Mouse (Mus musculus): ENCODE measurements around the gene Auts2. TPM values are rescaled to one million over a fixed set of nuclear protein-coding genes. Genes with fewer than 3 reads are reported as not detected.

Gene Auts2
- total RNA-seq, 2 experiments from 2014 or later: 20.4 TPM

DNA sequence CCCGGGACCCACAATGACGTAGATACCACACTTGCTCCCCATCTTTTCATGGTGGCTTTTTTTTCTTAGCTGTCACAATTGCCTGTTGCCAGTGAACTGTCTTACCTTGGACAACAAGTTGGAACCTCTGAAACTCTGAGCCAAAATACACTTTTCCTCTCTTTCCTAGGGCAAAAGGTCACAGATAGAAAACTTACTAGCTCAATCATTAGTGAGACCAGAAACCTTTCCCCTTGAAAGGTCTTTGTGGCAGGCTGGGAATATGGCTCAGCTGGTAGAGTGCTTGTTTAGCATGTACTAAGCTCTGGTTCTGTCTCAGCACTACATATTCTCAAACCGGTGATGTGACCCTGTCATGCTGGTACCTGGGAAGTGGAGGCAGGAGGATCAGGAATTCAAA lies 93.1 kb downstream of the Auts2 start:
- DNase-seq (ENCODE audit: low spot score): no peak

- DNase-seq (ENCODE audit: low spot score): no peak
These were observed 94.6 kb downstream of the Auts2 start for GRCm38 (mm10) chr5:132448401-132449066.

- no peak for DNase-seq (ENCODE audit: low spot score)
These were observed 97.8 kb downstream of the Auts2 start for GRCm38 (mm10) chr5:132445213-132445954.

- no peak for DNase-seq (ENCODE audit: low spot score)
These were observed 100.2 kb downstream of the Auts2 start for GRCm38 (mm10) chr5:132442948-132443347.

- DNase-seq (ENCODE audit: low spot score): no peak
These were observed 104.7 kb downstream of the Auts2 start for GRCm38 (mm10) chr5:132438414-132438813.

- DNase-seq (ENCODE audit: low spot score): no peak
These were observed 105.2 kb downstream of the Auts2 start for GRCm38 (mm10) chr5:132437994-132438393.

DNA sequence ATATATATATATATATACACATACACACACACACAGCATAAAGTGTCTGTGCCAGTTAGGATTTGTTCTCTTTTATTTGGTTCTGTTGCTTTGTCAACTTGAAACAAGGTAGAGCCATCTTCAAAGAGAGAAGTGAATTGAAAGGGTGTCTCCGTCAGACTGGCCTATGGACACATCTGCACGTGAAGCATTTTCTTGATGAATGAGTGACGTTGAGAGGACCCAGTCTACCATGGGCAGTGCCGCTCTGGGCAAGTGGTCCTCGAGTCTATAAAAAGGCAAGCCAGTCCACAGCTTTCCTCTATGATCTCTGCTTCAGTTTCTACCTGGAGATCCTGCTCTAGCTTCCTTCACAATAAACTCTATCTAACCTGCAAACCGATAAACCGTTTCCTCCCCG lies 105.7 kb downstream of the Auts2 start:
- no peak for DNase-seq (ENCODE audit: low spot score)

GRCm38 (mm10) chr5:132436901-132437300 lies 106.2 kb downstream of the Auts2 start:
- peak; percentile 48 for DNase-seq (ENCODE audit: low spot score)

GRCm38 (mm10) chr5:132436473-132436872 lies 106.7 kb downstream of the Auts2 start:
- no peak for DNase-seq (ENCODE audit: low spot score)

DNA sequence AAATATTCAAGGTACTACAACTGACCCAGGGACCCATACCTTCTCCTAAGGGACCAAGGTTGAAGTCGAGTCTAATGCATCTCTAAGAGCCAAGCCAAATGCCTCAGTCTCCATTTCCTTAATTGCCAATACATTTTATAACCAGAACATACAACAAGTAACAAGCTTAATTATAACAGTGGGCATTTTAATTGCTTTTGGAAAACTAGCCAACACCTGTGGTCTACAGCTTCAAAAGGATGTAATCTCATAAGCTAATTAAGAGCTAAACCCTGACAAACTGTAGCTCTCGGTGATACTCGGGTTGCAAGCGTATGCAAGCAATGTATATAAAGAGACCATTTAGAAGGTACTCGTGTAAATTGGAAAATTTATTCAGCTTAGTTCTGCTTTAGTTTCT lies 107.7 kb downstream of the Auts2 start:
- DNase-seq (ENCODE audit: low spot score): no peak

DNA sequence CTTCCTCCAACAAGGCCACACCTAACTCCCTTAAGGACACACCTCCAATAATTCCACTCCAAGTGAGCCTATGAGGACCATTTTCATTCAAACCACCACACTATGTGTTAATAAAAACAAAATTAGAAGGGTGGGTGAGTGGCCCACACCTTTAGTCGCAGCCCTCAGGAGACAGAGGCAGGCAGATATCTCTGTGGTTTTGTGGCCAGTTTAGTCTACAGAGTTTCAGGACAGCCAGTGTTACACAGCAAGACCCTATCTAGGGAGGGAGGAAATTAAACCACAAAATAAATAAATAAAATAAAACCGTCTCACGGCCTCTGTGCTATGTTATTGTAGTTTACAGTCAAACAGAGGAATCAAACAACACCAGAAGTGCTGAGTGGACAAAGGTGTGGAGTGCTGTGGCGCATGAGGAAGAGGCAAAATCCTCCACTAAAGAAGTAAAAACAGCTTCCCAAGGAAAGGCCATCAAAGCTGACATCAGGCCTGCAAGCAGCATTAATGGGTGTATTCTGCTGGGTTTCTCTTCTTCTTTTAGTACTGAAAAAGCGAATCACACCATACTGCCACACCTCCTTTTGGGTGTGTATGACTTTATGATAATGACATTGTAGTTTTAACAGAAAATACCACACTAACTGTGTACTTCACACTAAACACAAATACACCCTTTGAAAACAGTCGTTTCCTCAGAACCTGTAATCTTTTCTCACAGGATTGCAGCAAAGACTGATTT lies 109.6 kb downstream of the Auts2 start:
- no peak for DNase-seq (ENCODE audit: low spot score)

DNA sequence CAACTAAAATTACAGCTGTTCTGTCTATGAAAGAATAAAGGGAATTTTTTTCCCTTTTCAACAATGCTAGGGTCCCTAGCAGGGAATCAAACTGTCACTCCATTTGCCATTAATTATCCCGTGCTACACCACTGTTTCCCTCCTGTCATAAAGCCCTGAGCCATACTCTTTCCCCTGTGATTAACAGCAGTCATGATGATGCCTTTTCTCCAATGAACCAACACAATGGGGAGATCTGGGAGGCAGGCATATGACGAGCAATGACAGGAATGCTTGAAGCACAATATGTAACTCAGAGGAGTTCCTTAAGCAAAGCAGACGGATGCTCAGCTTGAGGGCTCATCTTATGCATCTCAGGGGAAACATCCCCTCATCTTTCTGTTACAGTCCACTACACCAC lies 113.8 kb downstream of the Auts2 start:
- no peak for DNase-seq (ENCODE audit: low spot score)

- no peak for DNase-seq (ENCODE audit: low spot score)
These were observed 116.8 kb downstream of the Auts2 start for GRCm38 (mm10) chr5:132426342-132426741.

DNA sequence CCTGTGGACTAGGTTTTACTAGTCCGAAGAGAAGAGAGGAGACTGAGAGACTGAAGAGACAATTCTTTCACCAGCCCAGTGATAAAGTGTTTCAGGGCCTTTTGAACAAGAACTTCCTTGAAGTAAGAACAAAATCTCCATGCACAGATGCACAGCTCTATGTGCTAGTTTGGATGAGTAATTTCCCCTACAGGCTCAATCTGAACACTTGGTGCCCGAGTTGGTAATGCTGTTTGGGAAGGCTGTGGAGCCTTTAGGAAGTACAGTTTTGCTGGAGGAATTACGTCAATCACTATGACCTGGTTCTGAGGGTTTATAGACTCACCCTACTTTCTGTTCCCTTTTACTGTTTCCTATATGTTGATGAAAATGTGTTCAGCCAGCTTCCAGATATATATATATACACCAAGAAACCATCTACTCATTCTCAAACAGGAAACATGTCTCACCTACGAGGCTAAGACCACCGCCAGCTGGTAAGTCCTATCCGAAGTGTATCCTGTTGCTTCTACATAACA lies 117.3 kb downstream of the Auts2 start:
- no peak for DNase-seq (ENCODE audit: low spot score)

DNA sequence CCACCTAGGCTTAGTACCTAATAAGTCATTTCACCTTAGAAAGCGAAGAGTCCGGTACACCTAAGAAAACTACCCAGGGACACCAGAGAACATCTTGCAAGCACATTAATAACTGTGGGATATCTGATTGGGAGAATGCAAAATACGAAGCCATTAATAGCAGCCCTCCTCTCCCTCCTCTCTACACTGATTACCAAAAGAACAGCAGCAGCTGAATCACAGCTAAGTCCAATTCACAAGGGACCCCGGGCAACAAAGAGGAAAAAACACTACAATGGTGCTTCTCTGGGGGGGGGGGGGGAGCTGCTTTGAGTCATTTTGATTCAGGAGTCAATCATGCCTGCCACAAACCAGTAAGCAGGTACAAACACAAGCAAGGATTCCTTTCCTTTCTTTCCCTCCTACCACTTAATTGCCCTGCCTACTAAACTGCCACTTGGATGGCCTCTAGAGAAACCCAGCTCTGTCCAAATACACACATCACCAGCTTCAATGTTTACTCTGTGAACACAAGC lies 132.7 kb downstream of the Auts2 start:
- DNase-seq (ENCODE audit: low spot score): no peak

DNA sequence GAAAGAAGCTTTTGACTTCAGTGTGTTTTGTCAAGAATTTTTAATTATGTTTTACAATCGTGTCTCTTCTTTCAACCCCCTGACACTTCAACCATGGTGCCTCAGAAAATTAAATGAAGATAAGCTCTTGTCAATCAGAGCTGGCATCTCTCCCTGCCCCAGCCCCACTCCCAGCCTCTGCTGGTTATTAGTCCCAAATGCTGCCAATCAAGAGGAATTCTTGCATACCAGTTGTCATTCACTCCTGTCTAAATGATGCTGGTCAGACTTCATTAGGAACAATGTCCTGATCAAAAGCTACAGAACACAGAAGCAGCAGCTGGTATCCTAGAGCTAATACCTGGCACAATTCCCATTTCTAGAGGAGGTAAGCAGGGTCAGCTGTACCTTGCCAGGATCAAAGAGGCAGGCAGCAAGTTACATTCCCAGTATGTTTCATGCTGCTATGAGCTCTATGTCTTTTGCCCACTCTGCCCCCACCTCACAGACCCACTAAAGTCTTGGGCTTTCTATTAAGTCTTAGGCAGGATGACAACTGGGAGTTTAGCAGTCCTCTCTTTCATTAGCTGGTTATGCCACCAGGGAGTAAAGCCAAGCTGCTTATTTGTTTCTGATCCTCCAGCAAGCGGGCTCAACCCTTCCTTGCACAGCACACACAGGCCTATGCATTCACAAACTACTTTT lies 134.1 kb downstream of the Auts2 start:
- no peak for DNase-seq (ENCODE audit: low spot score)

DNA sequence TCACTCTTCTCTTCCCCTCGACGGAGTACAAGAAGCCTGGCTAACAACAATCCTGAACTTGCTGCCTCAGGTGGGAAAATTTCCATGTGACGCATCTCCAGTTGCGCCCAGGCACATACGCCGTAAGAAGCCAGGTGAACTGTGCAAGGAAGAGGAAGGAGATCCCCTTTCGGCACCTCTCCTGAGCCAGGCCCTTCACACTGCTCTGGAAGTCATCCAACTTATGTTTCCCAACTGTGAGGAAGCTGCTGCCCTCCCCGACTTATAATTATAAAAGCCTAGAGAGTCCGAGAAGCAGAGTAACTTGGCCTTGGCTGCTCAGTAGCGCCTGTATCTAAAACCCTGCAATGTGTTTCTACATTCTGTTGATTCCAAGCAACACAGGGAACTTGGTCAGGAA lies 142.6 kb downstream of the Auts2 start:
- peak; percentile 10 for DNase-seq (ENCODE audit: low spot score)

- no peak for DNase-seq (ENCODE audit: low spot score)
These were observed 143.7 kb downstream of the Auts2 start for GRCm38 (mm10) chr5:132399486-132399885.

GRCm38 (mm10) chr5:132395922-132396321 lies 147.2 kb downstream of the Auts2 start:
- no peak for DNase-seq (ENCODE audit: low spot score)

GRCm38 (mm10) chr5:132394800-132395575 lies 148.2 kb downstream of the Auts2 start:
- no peak for DNase-seq (ENCODE audit: low spot score)
